Mouse (Mus musculus): Measurements from ENCODE around the gene Zscan21. TPM values are rescaled to one million over a fixed set of nuclear protein-coding genes. Genes with fewer than 3 reads are reported as not detected.
A peak's percentile ranks its signal among the peaks of the same experiment; 100 is the strongest.

Gene Zscan21
- polyA plus RNA-seq, 1 experiment from 2014 or later, result 102 TPM

GRCm38 (mm10) chr5:138171695-138172491 lies 55.2 kb downstream of the Zscan21 start, which contains the start of the genes Ap4m1 and Mcm7:
Gene Ap4m1, plus strand, starts transcription at chr5:138172002.
Gene Mcm7, minus strand, starts transcription at chr5:138172422.
- no peaks in the 10 kb centered on the region for H3K9me3 ChIP-seq
- peak within 1 kb of the TSS; percentile 73 for H3K4me3 ChIP-seq
- peak; percentile 95 for ATAC-seq (ENCODE audit: low FRiP score)
- under 1% methylated on average over 54 of the region's 54 CpGs for WGBS
- peaks cover 54% of the 10 kb centered on the region for H3K36me3 ChIP-seq
- peaks cover 44% of the 10 kb centered on the region for H3K4me1 ChIP-seq (replicated peaks)
- no peaks in the 10 kb centered on the region for H3K27me3 ChIP-seq
- peak within 1 kb of the TSS; percentile 92 for H3K4me2 ChIP-seq
- H3K27ac ChIP-seq, result peak within 1 kb of the TSS; percentile 92
- H3K9ac ChIP-seq, result peak within 1 kb of the TSS; percentile 76

DNA sequence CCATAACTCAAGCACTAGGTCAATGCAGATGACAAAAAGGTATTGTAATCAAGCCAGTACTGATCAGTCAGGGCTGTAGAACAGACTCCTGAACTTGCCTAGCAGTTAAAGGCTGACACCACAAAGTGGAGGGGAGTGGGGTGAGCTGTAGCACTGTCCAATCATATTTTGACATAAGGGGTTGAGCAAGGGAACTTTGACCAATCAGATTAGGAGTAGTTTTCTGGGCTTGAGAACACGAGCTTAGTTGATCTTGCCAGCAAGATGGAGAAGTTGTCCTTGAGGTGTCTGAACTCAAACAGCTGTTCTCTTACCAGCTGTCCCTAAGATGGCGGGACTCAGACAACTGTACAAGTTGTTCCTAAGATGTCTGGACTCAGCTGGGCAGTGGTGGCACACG lies 56.5 kb downstream of the Zscan21 start:
- H3K36me3 ChIP-seq, result peaks cover 54% of the 10 kb centered on the region
- 78% methylated on average over 3 of the region's 3 CpGs for WGBS
- H3K4me3 ChIP-seq, result peak overlapping the region; percentile 73; the same call in 1 of the 2 replicates

More for the DNA sequence above, 56.5 kb downstream of the Zscan21 start:
- Histone ChIP-seq H3K4me2 (peak overlapping the region; percentile 92), H3K27ac (no peak overlapping the region), H3K9ac (no peak overlapping the region), H3K27me3 (no peaks in the 10 kb centered on the region), H3K4me1 (replicated peaks) (peaks cover 42% of the 10 kb centered on the region), H3K9me3 (no peaks in the 10 kb centered on the region)
- ATAC-seq (ENCODE audit: low FRiP score), result no peak

MicroRNAs within 50 kb of the gene (microRNA counts, 519-probe panel; counts per million panel counts)
- microRNA mmu-miR-106b, result 4,931 counts per million, percentile 85 among the panel's probes with 10 or more counts
- 5,778 counts per million, percentile 95 among the panel's probes with 10 or more counts for microRNA mmu-miR-25
- 4,863 counts per million, percentile 81 among the panel's probes with 10 or more counts for microRNA mmu-miR-93

Small RNA genes within 50 kb of the gene (microRNA-seq; reads per million reads assigned to microRNA genes)
- gene Mir106b (9,259 reads per million, percentile 96 among the genes with 10 or more reads in this experiment), gene Mir25 (442 reads per million, percentile 67 among the genes with 10 or more reads in this experiment), gene Mir93 (19,150 reads per million, percentile 97 among the genes with 10 or more reads in this experiment)

Other genes starting within 250 kb of the Zscan21 start
- gene Pilrb2, start 245.1 kb upstream of the Zscan21 start, polyA plus RNA-seq (2015; fragmentation: Nextera tagmentation; extraction: Ambion mirVana), result not detected in 2 replicates
- not detected in 2 replicates for gene Cyp3a13, start 195.3 kb upstream of the Zscan21 start, polyA plus RNA-seq (2015; fragmentation: Nextera tagmentation; extraction: Ambion mirVana)
- gene Gjc3, start 153.8 kb upstream of the Zscan21 start, polyA plus RNA-seq (2015; fragmentation: Nextera tagmentation; extraction: Ambion mirVana), result 0.77 and 0.83 TPM in 2 replicates
- not detected in 2 replicates for gene Azgp1, start 135.4 kb upstream of the Zscan21 start, polyA plus RNA-seq (2015; fragmentation: Nextera tagmentation; extraction: Ambion mirVana)
- not detected in 2 replicates for gene Smok3a, start 95.6 kb upstream of the Zscan21 start, polyA plus RNA-seq (2015; fragmentation: Nextera tagmentation; extraction: Ambion mirVana)
- not detected in 2 replicates for gene Smok3b, start 95.5 kb upstream of the Zscan21 start, polyA plus RNA-seq (2015; fragmentation: Nextera tagmentation; extraction: Ambion mirVana)
- gene Smok3c, start 63.7 kb upstream of the Zscan21 start, polyA plus RNA-seq (2015; fragmentation: Nextera tagmentation; extraction: Ambion mirVana), result not detected in 2 replicates
- gene Zkscan1, start 31.8 kb upstream of the Zscan21 start, polyA plus RNA-seq (2015; fragmentation: Nextera tagmentation; extraction: Ambion mirVana), result 27.1 and 27.2 TPM in 2 replicates
- 38.9 and 40.5 TPM in 2 replicates for gene Zfp113, start 38.8 kb downstream of the Zscan21 start, polyA plus RNA-seq (2015; fragmentation: Nextera tagmentation; extraction: Ambion mirVana)
- 308 and 322 TPM in 2 replicates for gene Cops6, start 44.2 kb downstream of the Zscan21 start, polyA plus RNA-seq (2015; fragmentation: Nextera tagmentation; extraction: Ambion mirVana)
- gene Ap4m1, start 55.1 kb downstream of the Zscan21 start, polyA plus RNA-seq (2015; fragmentation: Nextera tagmentation; extraction: Ambion mirVana), result 24.3 and 26.5 TPM in 2 replicates
- 109 and 111 TPM in 2 replicates for gene Mcm7, start 55.5 kb downstream of the Zscan21 start, polyA plus RNA-seq (2015; fragmentation: Nextera tagmentation; extraction: Ambion mirVana)
- gene Taf6, start 70.5 kb downstream of the Zscan21 start, polyA plus RNA-seq (2015; fragmentation: Nextera tagmentation; extraction: Ambion mirVana), result 85.4 and 90.9 TPM in 2 replicates
- gene Cnpy4, start 70.6 kb downstream of the Zscan21 start, polyA plus RNA-seq (2015; fragmentation: Nextera tagmentation; extraction: Ambion mirVana), result 33.0 and 37.4 TPM in 2 replicates
- 13.5 and 14.6 TPM in 2 replicates for gene Mblac1, start 77.4 kb downstream of the Zscan21 start, polyA plus RNA-seq (2015; fragmentation: Nextera tagmentation; extraction: Ambion mirVana)
- gene Nxpe5, start 109.0 kb downstream of the Zscan21 start, polyA plus RNA-seq (2015; fragmentation: Nextera tagmentation; extraction: Ambion mirVana), result not detected in 2 replicates
- 91.7 and 95.8 TPM in 2 replicates for gene Lamtor4, start 138.6 kb downstream of the Zscan21 start, polyA plus RNA-seq (2015; fragmentation: Nextera tagmentation; extraction: Ambion mirVana)
- gene BC037034, start 147.1 kb downstream of the Zscan21 start, polyA plus RNA-seq (2015; fragmentation: Nextera tagmentation; extraction: Ambion mirVana), result 14.2 and 15.5 TPM in 2 replicates
- gene Gal3st4, start 155.9 kb downstream of the Zscan21 start, polyA plus RNA-seq (2015; fragmentation: Nextera tagmentation; extraction: Ambion mirVana), result 3.3 and 4.2 TPM in 2 replicates
- 0.09 and 0.10 TPM in 2 replicates for gene Gm43720, start 163.1 kb downstream of the Zscan21 start, polyA plus RNA-seq (2015; fragmentation: Nextera tagmentation; extraction: Ambion mirVana)
- gene Gpc2, start 163.1 kb downstream of the Zscan21 start, polyA plus RNA-seq (2015; fragmentation: Nextera tagmentation; extraction: Ambion mirVana), result 212 and 224 TPM in 2 replicates
- gene Stag3, start 163.3 kb downstream of the Zscan21 start, polyA plus RNA-seq (2015; fragmentation: Nextera tagmentation; extraction: Ambion mirVana), result 5.8 and 6.0 TPM in 2 replicates
- not detected in 2 replicates for gene Pvrig, start 225.1 kb downstream of the Zscan21 start, polyA plus RNA-seq (2015; fragmentation: Nextera tagmentation; extraction: Ambion mirVana)

All from hindbrain, embryonic 13.5 days (tissue).